Mouse (Mus musculus): ENCODE results near the gene Chmp5. TPM values are rescaled to one million over a fixed set of nuclear protein-coding genes. Genes with fewer than 3 reads are reported as not detected.
"Not testable (repeated sequence)": the region's sequence is repeated elsewhere in the genome, so short reads cannot be mapped to it uniquely, and the experiment has no call there.

The Chmp5 gene
- total RNA-seq (2021) = 10 to 100 TPM; 26.7 to 27.9 TPM
- long read RNA-seq, experiment 1, transcript Chmp5-201 (8 exons, 1,519 nt) = major isoform, 22 of 24 reads
- long read RNA-seq, experiment 1, partial matches to known transcripts = 2 of 24 reads
- long read RNA-seq, experiment 1, other reads (novel, unspliced or antisense) = 0 of 24 reads
- long read RNA-seq, experiment 2, transcript Chmp5-201 (8 exons, 1,519 nt) = major isoform, 31 of 33 reads
- long read RNA-seq, experiment 2, partial matches to known transcripts = 1 of 33 reads
- long read RNA-seq, experiment 2, other reads (novel, unspliced or antisense) = 1 of 33 reads

DNA sequence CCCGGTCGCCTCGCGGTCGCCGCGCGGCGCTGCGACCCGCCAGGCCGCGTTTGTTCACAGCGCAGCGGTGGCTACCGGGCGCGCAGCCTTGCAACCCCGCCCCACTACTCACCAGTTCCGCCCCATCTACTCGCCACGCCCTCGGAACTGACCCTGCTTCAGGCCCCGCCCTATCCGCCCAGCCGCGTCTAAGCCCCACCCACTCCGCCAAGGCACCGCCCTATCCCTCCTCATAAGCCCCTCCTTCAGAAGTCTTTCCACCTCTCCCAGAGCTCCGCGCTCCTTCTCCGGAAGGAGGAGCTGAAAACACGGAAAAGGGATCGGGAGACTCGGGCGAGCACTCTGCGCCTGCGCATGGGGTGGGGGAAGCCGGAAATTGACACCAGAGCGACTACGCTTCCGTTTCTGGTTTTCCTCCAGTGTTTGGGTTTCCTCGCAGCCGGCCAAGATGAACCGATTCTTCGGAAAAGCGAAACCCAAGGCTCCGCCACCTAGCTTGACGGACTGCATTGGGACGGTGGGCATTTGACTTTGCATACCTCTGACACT, at the start of gene Chmp5, which contains the start of gene Bag1:
Gene Chmp5, plus strand, starts transcription at position 248 of the 549 bp plus-strand sequence.
Gene Bag1, minus strand, starts transcription at position 135 of the 549 bp plus-strand sequence.
- intact Hi-C loops (cut with DNase I; ENCODE audit: low total_unique reads) = loop anchor here (2.0 kb wide), 1 partner anchor 23 kb away; the partner anchor contains the start of gene Nfx1
- peak; percentile 98 for DNase-seq

DNA sequence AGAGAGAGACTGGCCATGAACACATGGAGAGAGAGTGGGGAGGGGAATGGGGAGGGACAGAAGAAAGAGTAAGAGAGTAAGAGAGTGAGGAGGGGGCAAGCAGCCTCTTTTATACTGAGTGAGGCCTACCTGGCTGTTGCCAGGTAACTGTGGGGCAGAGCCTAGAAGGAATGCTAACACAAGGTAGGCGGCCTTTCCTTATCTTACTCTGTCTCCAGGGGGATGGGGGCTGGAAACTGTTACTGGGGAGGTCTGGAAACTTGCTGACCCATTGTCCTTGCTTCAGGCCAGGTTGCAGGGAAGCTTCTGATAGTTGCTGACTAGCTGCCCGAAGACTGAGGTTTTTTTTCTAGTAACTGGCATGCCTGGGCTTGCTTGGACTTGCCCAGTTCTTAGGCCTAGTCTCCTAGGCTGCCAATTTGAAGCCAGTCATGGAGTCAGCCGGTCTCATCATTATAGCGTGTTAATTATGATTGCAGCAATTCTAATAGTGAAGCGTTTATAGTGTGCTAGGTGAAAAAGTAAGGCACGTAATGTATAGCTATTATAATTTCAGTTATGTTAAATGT, 49.6 kb upstream of the Chmp5 start:
- intact Hi-C loops (cut with DNase I; ENCODE audit: low total_unique reads) = no loop called here
- no peak for DNase-seq

GRCm38 (mm10) chr4:40899264-40899663, 48.9 kb upstream of the Chmp5 start:
- intact Hi-C loops (cut with DNase I; ENCODE audit: low total_unique reads) = no loop called here
- no peak for DNase-seq

DNA sequence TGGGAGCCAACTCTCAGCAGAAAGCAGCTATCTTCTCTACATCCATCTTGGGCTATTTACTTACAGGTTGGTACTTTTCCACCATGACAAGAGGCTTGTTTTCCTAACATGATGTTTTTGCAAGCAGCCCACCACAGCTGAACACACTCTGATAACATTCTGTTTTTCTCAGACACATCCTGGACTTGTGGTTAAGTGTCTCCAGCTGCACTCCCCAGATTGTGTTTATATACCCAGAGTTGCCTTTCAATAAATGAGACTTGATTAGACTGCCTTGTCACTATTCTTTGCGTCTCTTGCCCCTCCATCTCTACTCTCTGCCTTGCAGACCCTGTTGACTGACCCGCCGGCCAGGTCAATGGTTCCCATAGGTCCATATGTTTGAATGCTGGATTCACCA, 48.1 kb upstream of the Chmp5 start:
- intact Hi-C loops (cut with DNase I; ENCODE audit: low total_unique reads) = no loop called here
- DNase-seq = no peak

DNA sequence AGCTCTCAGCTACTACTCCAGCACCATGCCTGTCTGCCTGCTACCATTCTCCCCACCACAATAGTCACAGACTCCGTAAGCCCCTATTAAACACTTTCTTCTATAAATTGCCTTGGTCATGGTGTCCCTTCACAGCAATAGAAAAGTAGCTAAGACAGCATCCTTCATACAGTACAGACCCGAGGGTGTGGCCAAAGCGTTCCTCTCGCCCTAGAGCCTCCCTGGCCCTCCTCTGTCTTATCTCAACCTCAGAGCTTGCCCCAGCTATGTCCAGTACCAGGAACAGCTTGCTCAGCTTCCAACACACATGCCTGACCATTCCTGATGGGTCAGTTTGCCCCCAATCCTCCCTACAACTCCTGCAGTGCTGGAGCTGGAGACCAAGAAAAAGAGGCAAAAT, 47.6 kb upstream of the Chmp5 start:
- intact Hi-C loops (cut with DNase I; ENCODE audit: low total_unique reads) = no loop called here
- DNase-seq = no peak

GRCm38 (mm10) chr4:40906298-40906697, 41.9 kb upstream of the Chmp5 start:
- intact Hi-C loops (cut with DNase I; ENCODE audit: low total_unique reads) = no loop called here
- no peak for DNase-seq

DNA sequence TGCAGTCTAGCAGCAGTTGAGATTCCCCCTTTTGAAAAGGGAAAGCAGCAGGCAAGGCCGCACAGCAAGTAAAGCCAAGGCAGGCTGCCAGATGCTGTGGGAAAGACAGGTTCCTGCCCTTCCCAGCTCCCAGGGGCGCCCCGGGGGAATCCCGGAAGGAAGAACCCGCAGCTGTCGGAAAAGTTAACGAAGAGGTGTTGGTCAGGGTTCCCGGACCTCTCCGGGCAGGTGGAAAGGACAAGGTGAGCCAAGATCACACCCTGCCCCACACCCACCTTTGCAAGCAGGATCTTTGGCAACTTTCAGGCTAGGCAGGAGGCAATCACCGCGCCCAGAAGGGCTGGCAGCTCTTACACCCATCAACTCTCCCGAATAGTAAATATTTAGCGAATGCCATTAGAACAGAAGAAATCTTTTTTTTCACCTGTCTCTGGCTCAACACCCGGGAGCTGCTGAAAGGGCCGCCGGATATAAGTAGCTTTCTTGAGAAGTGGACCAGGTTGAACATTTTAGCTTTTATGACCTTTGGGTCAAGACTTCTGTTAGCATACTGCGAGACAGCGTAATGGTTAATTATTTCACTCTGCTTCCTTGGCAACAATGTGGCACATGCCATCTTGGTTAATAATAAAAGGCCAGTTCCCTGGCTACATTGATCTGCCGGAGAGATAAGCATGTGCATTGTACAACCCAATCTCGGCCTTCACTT, 39.8 kb upstream of the Chmp5 start:
- intact Hi-C loops (cut with DNase I; ENCODE audit: low total_unique reads) = no loop called here
- peak; percentile 51 for DNase-seq

DNA sequence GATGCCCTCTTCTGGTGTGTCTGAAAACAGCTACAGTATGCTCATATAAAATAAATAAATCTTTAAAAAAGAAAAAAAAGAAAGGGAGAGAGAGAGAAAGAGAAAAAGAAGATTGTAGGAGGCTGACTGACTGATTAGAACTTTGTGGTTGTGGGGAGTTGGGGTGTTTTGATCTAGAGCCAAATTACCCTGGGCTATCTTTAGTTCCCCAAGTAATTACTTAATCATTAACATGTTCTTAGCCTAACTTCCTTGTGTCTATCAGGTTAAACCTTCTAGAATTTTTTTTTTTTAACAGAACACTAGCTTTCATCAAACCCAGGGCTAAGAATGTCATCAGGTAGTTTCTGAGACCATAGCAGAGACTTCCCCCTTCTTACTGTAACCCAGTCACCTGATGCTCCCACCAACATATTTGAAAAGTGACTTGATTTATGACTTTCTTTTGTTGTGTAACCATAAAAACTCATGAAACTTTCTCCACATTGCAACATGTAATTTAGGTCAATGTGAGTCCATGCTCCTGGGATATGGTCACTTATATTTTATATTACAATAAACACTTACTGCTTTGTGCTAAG, 33.8 kb upstream of the Chmp5 start:
- intact Hi-C loops (cut with DNase I; ENCODE audit: low total_unique reads) = no loop called here
- no peak for DNase-seq

GRCm38 (mm10) chr4:40915947-40916346, 32.3 kb upstream of the Chmp5 start:
- DNase-seq = no peak
- intact Hi-C loops (cut with DNase I; ENCODE audit: low total_unique reads) = no loop called here

DNA sequence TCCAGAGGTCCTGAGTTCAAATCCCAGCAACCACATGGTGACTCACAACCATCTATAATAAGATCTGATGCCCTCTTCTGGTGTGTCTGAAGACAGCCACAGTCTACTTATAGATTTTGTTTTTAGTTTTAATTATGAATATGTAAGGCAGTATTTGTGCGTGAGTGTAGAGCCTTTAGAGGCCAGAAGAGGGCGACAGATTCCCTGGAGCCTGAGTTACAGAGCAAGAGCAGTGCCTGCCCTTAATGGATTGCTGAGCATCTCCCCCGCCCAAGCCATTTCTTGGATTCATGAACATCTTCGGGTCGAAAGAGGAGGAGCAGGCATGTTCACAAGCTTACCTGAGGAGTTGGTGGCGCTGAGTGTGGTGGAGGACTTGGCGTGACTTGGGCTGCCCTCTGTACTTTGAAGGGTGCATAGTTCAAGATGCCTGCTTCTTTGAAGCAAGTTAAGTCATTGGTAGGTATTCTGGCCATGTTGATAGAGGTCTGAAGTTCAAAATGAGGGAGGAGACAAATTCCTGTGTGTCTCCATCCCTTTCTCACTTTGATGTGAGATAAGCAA, 31.5 kb upstream of the Chmp5 start:
- intact Hi-C loops (cut with DNase I; ENCODE audit: low total_unique reads) = no loop called here
- no peak for DNase-seq

DNA sequence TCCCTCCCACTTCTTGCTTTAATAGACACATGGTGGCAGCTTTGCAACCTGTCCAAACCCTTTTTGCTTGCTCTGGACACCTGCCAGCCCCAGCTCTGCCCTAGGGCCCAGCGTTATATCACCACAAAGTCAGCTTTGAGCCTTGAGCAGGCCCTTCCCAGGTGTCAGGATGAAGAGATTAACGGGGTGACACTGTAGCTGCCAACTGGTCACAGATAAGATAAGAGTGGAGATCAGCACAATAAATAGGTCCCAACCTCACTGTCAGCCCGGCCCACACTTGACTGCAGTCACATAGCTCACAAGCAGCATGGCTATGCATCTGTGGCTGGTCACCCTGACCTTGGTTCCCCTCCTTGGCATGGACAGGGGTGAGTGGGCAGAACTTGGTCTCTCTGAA, 28.4 kb upstream of the Chmp5 start, which contains the start of gene Spink4:
Gene Spink4, plus strand, starts transcription at position 268 of the 400 bp plus-strand sequence.
- intact Hi-C loops (cut with DNase I; ENCODE audit: low total_unique reads) = no loop called here
- DNase-seq = no peak

GRCm38 (mm10) chr4:40920576-40920975, 27.6 kb upstream of the Chmp5 start:
- DNase-seq = no peak
- intact Hi-C loops (cut with DNase I; ENCODE audit: low total_unique reads) = no loop called here

GRCm38 (mm10) chr4:40921288-40921687, 26.9 kb upstream of the Chmp5 start:
- intact Hi-C loops (cut with DNase I; ENCODE audit: low total_unique reads) = no loop called here
- DNase-seq = no peak

DNA sequence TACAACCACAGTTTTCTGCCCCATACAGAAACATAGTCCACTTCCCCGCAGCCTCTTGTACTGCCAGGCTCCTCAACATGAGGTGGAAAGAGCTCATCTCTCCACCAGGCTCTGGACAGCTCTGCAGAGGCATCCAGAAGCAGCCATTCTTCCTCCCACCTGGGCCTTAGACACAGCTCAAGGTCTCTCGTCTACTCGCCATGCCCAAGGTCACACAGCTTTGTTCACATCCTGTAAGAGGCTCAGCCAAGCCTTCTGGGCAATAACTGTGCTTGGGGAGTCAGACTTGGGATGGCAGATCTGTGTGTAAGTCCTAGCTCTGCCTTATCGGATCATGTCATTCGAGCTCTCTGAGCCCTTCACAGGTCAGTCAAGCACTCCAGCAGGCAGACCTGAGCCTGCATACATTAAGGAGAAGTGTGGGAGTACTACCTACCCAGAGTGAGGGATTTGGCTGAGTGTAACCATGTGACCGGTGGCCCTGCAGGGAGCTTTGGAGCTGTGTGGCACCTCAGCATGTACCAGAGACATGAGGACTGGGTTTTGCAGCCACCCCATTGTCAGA, 25.0 kb upstream of the Chmp5 start:
- DNase-seq = no peak
- intact Hi-C loops (cut with DNase I; ENCODE audit: low total_unique reads) = no loop called here

GRCm38 (mm10) chr4:40925568-40925967, 22.6 kb upstream of the Chmp5 start:
- intact Hi-C loops (cut with DNase I; ENCODE audit: low total_unique reads) = no loop called here
- DNase-seq = no peak

DNA sequence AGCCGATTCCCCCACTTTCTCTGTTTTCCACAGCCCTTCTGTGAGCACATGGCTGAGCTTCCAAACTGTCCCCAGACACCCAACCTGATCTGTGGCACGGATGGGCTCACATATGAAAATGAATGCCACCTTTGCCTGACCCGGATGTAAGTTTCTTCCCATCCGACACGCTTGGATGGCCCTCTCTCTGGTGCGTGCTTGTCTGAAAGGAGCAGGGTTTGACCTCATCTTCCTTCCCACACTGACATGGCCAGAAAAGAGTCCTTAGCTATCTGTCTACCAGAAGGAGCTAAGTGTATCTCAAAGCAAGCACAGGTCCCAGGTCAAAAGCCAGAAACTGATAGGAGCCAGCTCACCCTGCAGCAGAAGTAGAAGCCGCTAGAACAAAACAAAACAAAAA, 19.2 kb upstream of the Chmp5 start:
- intact Hi-C loops (cut with DNase I; ENCODE audit: low total_unique reads) = no loop called here
- DNase-seq = no peak

GRCm38 (mm10) chr4:40933694-40934093, 14.5 kb upstream of the Chmp5 start:
- no peak for DNase-seq
- intact Hi-C loops (cut with DNase I; ENCODE audit: low total_unique reads) = no loop called here

DNA sequence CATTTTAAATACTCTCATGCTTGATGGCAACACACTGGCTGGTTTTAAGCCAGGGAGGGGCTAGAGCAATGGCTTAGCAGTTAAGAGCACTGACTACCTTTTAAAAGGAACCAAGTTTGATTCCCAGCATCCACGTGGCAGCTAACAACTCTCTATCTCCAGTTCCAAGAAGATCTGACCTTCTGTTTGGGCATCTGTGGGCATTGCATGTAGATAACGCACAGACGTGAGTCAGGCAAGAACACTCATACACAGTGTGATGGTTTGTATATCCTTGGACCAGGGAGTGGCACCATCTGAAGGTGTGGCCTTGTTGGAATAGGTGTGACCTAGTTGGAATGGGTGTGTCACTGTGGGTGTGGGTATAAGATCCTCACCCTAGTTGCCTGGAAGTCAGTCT, 13.8 kb upstream of the Chmp5 start:
- intact Hi-C loops (cut with DNase I; ENCODE audit: low total_unique reads); DNase-seq: not testable (repeated sequence)

- intact Hi-C loops (cut with DNase I; ENCODE audit: low total_unique reads) = no loop called here
- DNase-seq = peak; percentile 57
Measured at GRCm38 (mm10) chr4:40936175-40936839, 11.9 kb upstream of the Chmp5 start.
